Mouse (Mus musculus) embryonic facial prominence, embryonic 15.5 days (tissue): Measurements from ENCODE around the gene Wdr66. TPM values are rescaled to one million over a fixed set of nuclear protein-coding genes. Genes with fewer than 3 reads are reported as not detected.
"Not testable (repeated sequence)": the region's sequence is repeated elsewhere in the genome, so short reads cannot be mapped to it uniquely, and the experiment has no call there.

Source experiments
- ATAC-seq: fragments of 200-750 bp; cut with Nextera tagmentation; 2 replicates; pipeline ENCODE4 v1.8.0; 2017; ENCODE audit warnings: low read depth, moderate TSS enrichment; ENCODE audit not compliant: insufficient number of reproducible peaks, low FRiP score, low TSS enrichment
- H3K27ac ChIP-seq: fragments of 300-500 bp; sonication (generic); replicated peaks from 2 replicates; pipeline ENCODE4 v1.5.1; 2015; ENCODE audit warnings: mild to moderate bottlenecking, inconsistent platforms
- H3K27me3 ChIP-seq: fragments of 300-500 bp; sonication (generic); 2 replicates; pipeline ENCODE4 v1.6.1; 2015; ENCODE audit warnings: inconsistent platforms
- H3K36me3 ChIP-seq: fragments of 300-500 bp; sonication (generic); 2 replicates; pipeline ENCODE4 v1.6.1; 2015; ENCODE audit warnings: mild to moderate bottlenecking, inconsistent platforms
- H3K4me1 ChIP-seq: fragments of 300-500 bp; sonication (generic); 2 replicates; pipeline ENCODE4 v1.6.1; 2015; ENCODE audit warnings: inconsistent platforms
- H3K4me2 ChIP-seq: fragments of 300-500 bp; sonication (generic); replicated peaks from 2 replicates; pipeline ENCODE4 v1.6.1; 2015; ENCODE audit warnings: mild to moderate bottlenecking, inconsistent platforms
- H3K4me3 ChIP-seq: fragments of 300-500 bp; sonication (generic); replicated peaks from 2 replicates; pipeline ENCODE4 v1.5.1; 2015; ENCODE audit warnings: mild to moderate bottlenecking, inconsistent platforms
- H3K9ac ChIP-seq: fragments of 300-500 bp; sonication (generic); 2 replicates; pipeline ENCODE4 v1.6.1; 2015; ENCODE audit warnings: inconsistent platforms
- H3K9me3 ChIP-seq: fragments of 300-500 bp; sonication (generic); replicated peaks from 2 replicates; pipeline ENCODE4 v1.6.1; 2016; ENCODE audit warnings: inconsistent platforms
- WGBS: fragments of 180-500 bp; shearing (Covaris S2); methylation state at CpG from one replicate; pipeline ENCODE4 v1.1.7; 2015; 5-methylcytosine and 5-hydroxymethylcytosine counted together
- polyA plus RNA-seq: library from polyadenylated mRNA; unstranded; fragments of >200 nt; fragmentation: Nextera tagmentation; extraction: Ambion mirVana; gene quantifications from 2 replicates; pipeline ENCODE4 v1.2.1, GENCODE M21; 2015

Wdr66 gene
- 3.4 and 4.7 TPM in 2 replicates for polyA plus RNA-seq

- 2% methylated on average over 18 of the region's 18 CpGs for WGBS
- Histone ChIP-seq H3K9ac (no peak within 1 kb of the TSS), H3K9me3 (no peaks in the 10 kb centered on the region), H3K36me3 (peaks cover 13% of the 10 kb centered on the region), H3K27ac (no peak within 1 kb of the TSS), H3K4me3 (peak within 1 kb of the TSS; percentile 36), H3K4me2 (peak within 1 kb of the TSS; percentile 65), H3K4me1 (peaks cover 7% of the 10 kb centered on the region; the same call in 1 of the 2 replicates), H3K27me3 (no peaks in the 10 kb centered on the region)
- peak; percentile 86 for ATAC-seq
Measured at GRCm38 (mm10) chr5:123251834-123252233, at the start of gene Wdr66. Gene Wdr66, plus strand, starts transcription at chr5:123252102.

- WGBS: 43% methylated on average over 4 of the region's 4 CpGs
Measured at GRCm38 (mm10) chr5:123202771-123203170, 49.1 kb upstream of the Wdr66 start.

GRCm38 (mm10) chr5:123203591-123203990, 48.3 kb upstream of the Wdr66 start:
- H3K4me1 ChIP-seq, H3K4me3 ChIP-seq, H3K36me3 ChIP-seq, H3K4me2 ChIP-seq, H3K9ac ChIP-seq, ATAC-seq, H3K27me3 ChIP-seq, H3K27ac ChIP-seq, H3K9me3 ChIP-seq: not testable (repeated sequence)
- WGBS: 83% methylated on average over 7 of the region's 7 CpGs

More at GRCm38 (mm10) chr5:123202771-123203170, 49.1 kb upstream of the Wdr66 start:
- not testable (repeated sequence) for H3K36me3 ChIP-seq, H3K9me3 ChIP-seq, H3K9ac ChIP-seq, ATAC-seq, H3K27me3 ChIP-seq, H3K4me2 ChIP-seq, H3K27ac ChIP-seq, H3K4me3 ChIP-seq, H3K4me1 ChIP-seq

GRCm38 (mm10) chr5:123222346-123223050, 29.4 kb upstream of the Wdr66 start:
- H3K36me3 ChIP-seq, H3K4me2 ChIP-seq, H3K9ac ChIP-seq, H3K4me1 ChIP-seq, H3K9me3 ChIP-seq, H3K27me3 ChIP-seq, H3K27ac ChIP-seq, H3K4me3 ChIP-seq, ATAC-seq: not testable (repeated sequence)
- 81% methylated on average over 4 of the region's 5 CpGs for WGBS

- Histone ChIP-seq H3K36me3 (no peaks in the 10 kb centered on the region), H3K4me2 (no peak overlapping the region), H3K4me3 (no peak overlapping the region), H3K9ac (no peak overlapping the region), H3K27me3 (no peaks in the 10 kb centered on the region), H3K27ac (no peak overlapping the region), H3K4me1 (no peaks in the 10 kb centered on the region), H3K9me3 (no peaks in the 10 kb centered on the region)
- 79% methylated on average over 4 of the region's 4 CpGs for WGBS
- no peak for ATAC-seq
Measured at GRCm38 (mm10) chr5:123223051-123223410, 28.9 kb upstream of the Wdr66 start.

GRCm38 (mm10) chr5:123223861-123224260, 28.0 kb upstream of the Wdr66 start:
- H3K9me3 ChIP-seq, H3K27ac ChIP-seq, H3K27me3 ChIP-seq, H3K4me1 ChIP-seq, H3K9ac ChIP-seq, H3K36me3 ChIP-seq, H3K4me2 ChIP-seq, ATAC-seq, H3K4me3 ChIP-seq: not testable (repeated sequence)
- WGBS: 52% methylated on average over 6 of the region's 6 CpGs

GRCm38 (mm10) chr5:123226851-123227250, 25.1 kb upstream of the Wdr66 start:
- ATAC-seq: no peak
- no peak overlapping the region for H3K4me2 ChIP-seq
- H3K27ac ChIP-seq: no peak overlapping the region
- H3K36me3 ChIP-seq: no peaks in the 10 kb centered on the region
- H3K4me3 ChIP-seq: no peak overlapping the region
- H3K4me1 ChIP-seq: peaks cover 10% of the 10 kb centered on the region
- 89% methylated on average over 7 of the region's 7 CpGs for WGBS
- H3K9ac ChIP-seq: no peak overlapping the region
- H3K27me3 ChIP-seq: no peaks in the 10 kb centered on the region
- H3K9me3 ChIP-seq: no peaks in the 10 kb centered on the region

GRCm38 (mm10) chr5:123227762-123228523, 24.0 kb upstream of the Wdr66 start:
- H3K4me2 ChIP-seq: peak overlapping the region; percentile 63
- no peaks in the 10 kb centered on the region for H3K9me3 ChIP-seq
- ATAC-seq: peak; percentile 83
- H3K4me1 ChIP-seq: peaks cover 10% of the 10 kb centered on the region
- H3K4me3 ChIP-seq: peak overlapping the region; percentile 87
- peak overlapping the region; percentile 83 for H3K9ac ChIP-seq
- peaks cover under 1% of the 10 kb centered on the region; the same call in 1 of the 2 replicates for H3K36me3 ChIP-seq
- 2% methylated on average over 42 of the region's 42 CpGs for WGBS
- no peaks in the 10 kb centered on the region for H3K27me3 ChIP-seq
- 0 out of 2 replicates have a peak overlapping the region, but pooled peaks have one; percentile 48 for H3K27ac ChIP-seq

- WGBS: 7% methylated on average over 15 of the region's 15 CpGs
Measured at GRCm38 (mm10) chr5:123228524-123228922, 23.4 kb upstream of the Wdr66 start.

GRCm38 (mm10) chr5:123229296-123229695, 22.6 kb upstream of the Wdr66 start:
- 91% methylated on average over 6 of the region's 6 CpGs for WGBS
- H3K9ac ChIP-seq: 0 out of 2 replicates have a peak overlapping the region, but pooled peaks have one; percentile 83
- H3K4me3 ChIP-seq: peak overlapping the region; percentile 87

More at GRCm38 (mm10) chr5:123228524-123228922, 23.4 kb upstream of the Wdr66 start:
- Histone ChIP-seq H3K27me3 (no peaks in the 10 kb centered on the region), H3K4me2 (peak overlapping the region; percentile 63), H3K4me1 (peaks cover 10% of the 10 kb centered on the region), H3K36me3 (peaks cover 6% of the 10 kb centered on the region; the same call in 1 of the 2 replicates), H3K9me3 (no peaks in the 10 kb centered on the region), H3K4me3 (peak overlapping the region; percentile 87), H3K9ac (peak overlapping the region; percentile 83), H3K27ac (no peak overlapping the region)
- ATAC-seq: no peak

GRCm38 (mm10) chr5:123232180-123232579, 19.7 kb upstream of the Wdr66 start:
- H3K4me2 ChIP-seq: no peak overlapping the region
- no peak overlapping the region for H3K4me3 ChIP-seq
- no peak for ATAC-seq
- no peaks in the 10 kb centered on the region for H3K27me3 ChIP-seq
- 90% methylated on average over 2 of the region's 2 CpGs for WGBS
- peaks cover 20% of the 10 kb centered on the region for H3K4me1 ChIP-seq
- no peak overlapping the region for H3K9ac ChIP-seq
- H3K27ac ChIP-seq: no peak overlapping the region
- H3K36me3 ChIP-seq: peaks cover 12% of the 10 kb centered on the region; the same call in 1 of the 2 replicates
- H3K9me3 ChIP-seq: no peaks in the 10 kb centered on the region

More at GRCm38 (mm10) chr5:123229296-123229695, 22.6 kb upstream of the Wdr66 start:
- H3K36me3 ChIP-seq: peaks cover 6% of the 10 kb centered on the region; the same call in 1 of the 2 replicates
- no peak overlapping the region for H3K27ac ChIP-seq
- H3K27me3 ChIP-seq: no peaks in the 10 kb centered on the region
- H3K9me3 ChIP-seq: no peaks in the 10 kb centered on the region
- peak overlapping the region; percentile 63 for H3K4me2 ChIP-seq
- peaks cover 10% of the 10 kb centered on the region for H3K4me1 ChIP-seq
- no peak for ATAC-seq
